ENCODE assay signal across 21 mouse cellular contexts in the genomic region with DNA sequence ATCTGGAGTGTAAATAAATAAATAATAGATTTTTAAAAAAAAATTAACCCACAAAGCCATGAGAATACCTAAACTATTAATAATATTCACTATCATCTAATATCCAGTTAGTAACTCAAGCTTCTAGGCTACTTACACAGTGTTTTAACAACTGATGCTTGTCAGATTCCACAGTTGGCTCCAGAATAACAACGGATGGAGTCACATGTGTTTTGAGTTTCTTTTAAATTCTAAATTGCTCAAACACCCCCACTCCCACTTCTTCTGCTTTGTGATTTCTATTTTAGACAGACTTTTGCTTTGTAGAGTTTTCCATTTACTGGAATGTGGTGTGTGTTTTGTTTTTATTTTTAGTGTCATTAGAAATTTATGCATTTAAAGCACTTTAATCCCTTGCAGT.
DNase-seq lines count a peak whose midpoint lies in the region; ATAC-seq and TF ChIP-seq lines count a peak whose summit lies in the region.
"Had no signal": no experiment of that assay in that cellular context is flagged by ENCODE, and none has a peak within 500 bp of the region (broad histone marks: within the 10 kb centered on the region; RNA-seq: fewer than 3 reads in every experiment).

No protein-coding gene starts in this region.

- no peak overlapping the region for H3K4me2 ChIP-seq in kidney, postnatal 0 days (ENCODE audit: low read length)
- H3K4me2 ChIP-seq in embryonic facial prominence, embryonic 12.5 days (replicated peaks) = no peak overlapping the region
- H3K4me2 ChIP-seq in limb, embryonic 13.5 days (replicated peaks) = no peak overlapping the region
- H3K4me2 ChIP-seq: hindbrain, embryonic 13.5 days had no signal

- 48% methylated on average over 1 of the region's 1 CpGs for WGBS in kidney, postnatal 0 days
- 21% methylated on average over 1 of the region's 1 CpGs for WGBS in embryonic facial prominence, embryonic 12.5 days
- 23% methylated on average over 1 of the region's 1 CpGs for WGBS in limb, embryonic 13.5 days

- no peaks in the 10 kb centered on the region for H3K36me3 ChIP-seq in kidney, postnatal 0 days (ENCODE audit: insufficient read depth, low read length)
- no peaks in the 10 kb centered on the region for H3K36me3 ChIP-seq in embryonic facial prominence, embryonic 12.5 days
- no peaks in the 10 kb centered on the region for H3K36me3 ChIP-seq in limb, embryonic 13.5 days
- H3K36me3 ChIP-seq: G1E; hindbrain, embryonic 13.5 days had no signal

- no peaks in the 10 kb centered on the region for H3K4me1 ChIP-seq in kidney, postnatal 0 days (replicated peaks; ENCODE audit: insufficient read depth, low read length)
- peaks cover 9% of the 10 kb centered on the region for H3K4me1 ChIP-seq in embryonic facial prominence, embryonic 12.5 days
- peaks cover 25% of the 10 kb centered on the region for H3K4me1 ChIP-seq in limb, embryonic 13.5 days
- H3K4me1 ChIP-seq: hindbrain, embryonic 13.5 days had no signal

- H3K27ac ChIP-seq in kidney, postnatal 0 days = no peak overlapping the region
- H3K27ac ChIP-seq in embryonic facial prominence, embryonic 12.5 days = peak overlapping the region; percentile 54; the same call in 1 of the 2 replicates
- H3K27ac ChIP-seq in limb, embryonic 13.5 days = peak overlapping the region; percentile 52; the same call in 1 of the 2 replicates
- H3K27ac ChIP-seq: hindbrain, embryonic 13.5 days; hindbrain, postnatal 0 days had no signal

- TF ChIP-seq CTCF in kidney, postnatal 0 days (IDR thresholded peaks at IDR 0.05; ENCODE audit: low read depth) = no peak

- no peaks in the 10 kb centered on the region for H3K27me3 ChIP-seq in kidney, postnatal 0 days (ENCODE audit: insufficient read depth, low read length)
- no peaks in the 10 kb centered on the region for H3K27me3 ChIP-seq in embryonic facial prominence, embryonic 12.5 days
- no peaks in the 10 kb centered on the region for H3K27me3 ChIP-seq in limb, embryonic 13.5 days
- H3K27me3 ChIP-seq: hindbrain, embryonic 13.5 days had no signal

- peak; percentile 31 for DNase-seq in kidney, postnatal 0 days (ENCODE audit: low spot score)
- no peak for DNase-seq in kidney, postnatal 36 days
- DNase-seq in NIH3T3 (ENCODE audit: low read depth) = peak; percentile 4
- no peak for DNase-seq in retina, embryonic 14.5 days (ENCODE audit: low spot score)
- no peak for DNase-seq in spleen, adult 12 weeks (ENCODE audit: low spot score)
- DNase-seq in lung, postnatal 36 days = no peak
- DNase-seq: adrenal gland, postnatal 10 days; B cell, adult 2 months; cerebellum, adult 11-12 months; cerebellum, adult 9-10 months; cerebellum, postnatal 25 days; gastrocnemius, postnatal 36 days; heart, adult 11 months; heart, postnatal 10 days had no signal

- H3K9ac ChIP-seq in kidney, postnatal 0 days (ENCODE audit: low read depth, low read length) = no peak overlapping the region
- no peak overlapping the region for H3K9ac ChIP-seq in embryonic facial prominence, embryonic 12.5 days
- no peak overlapping the region for H3K9ac ChIP-seq in limb, embryonic 13.5 days
- H3K9ac ChIP-seq: hindbrain, embryonic 13.5 days had no signal

- no peak for ATAC-seq in kidney, postnatal 0 days (replicated peaks; ENCODE audit: low FRiP score, low read depth)
- ATAC-seq in embryonic facial prominence, embryonic 12.5 days (ENCODE audit: insufficient number of reproducible peaks, insufficient read depth, low FRiP score, low TSS enrichment) = no peak
- ATAC-seq in limb, embryonic 13.5 days (ENCODE audit: low FRiP score, low read depth) = no peak
- ATAC-seq: CD4-positive, CD25-positive, alpha-beta regulatory T cell, adult 4 months; forebrain, embryonic 14.5 days; hindbrain, postnatal 0 days had no signal

- no peaks in the 10 kb centered on the region for H3K9me3 ChIP-seq in kidney, postnatal 0 days (replicated peaks; ENCODE audit: low read length)
- no peaks in the 10 kb centered on the region for H3K9me3 ChIP-seq in embryonic facial prominence, embryonic 12.5 days
- H3K9me3 ChIP-seq in limb, embryonic 13.5 days = no peaks in the 10 kb centered on the region
- H3K9me3 ChIP-seq: G1E; hindbrain, embryonic 13.5 days had no signal

- no peak overlapping the region for H3K4me3 ChIP-seq in kidney, postnatal 0 days (replicated peaks; ENCODE audit: low read depth, low read length)
- no peak overlapping the region for H3K4me3 ChIP-seq in embryonic facial prominence, embryonic 12.5 days
- H3K4me3 ChIP-seq in limb, embryonic 13.5 days = no peak overlapping the region
- H3K4me3 ChIP-seq: hindbrain, embryonic 13.5 days had no signal

Comparison
In these comparisons a context has a peak if more than half of its experiments do, and no peak if none do; other contexts are left out.
1. DNase-seq: peak in kidney, postnatal 0 days (single experiment) and NIH3T3 (single experiment); none in kidney, postnatal 36 days (0 of 2), retina, embryonic 14.5 days (single experiment), spleen, adult 12 weeks (single experiment) and lung, postnatal 36 days (single experiment).